Mouse (Mus musculus) liver, adult 2 months (tissue): ENCODE results near the gene Tmco3. TPM values are rescaled to one million over a fixed set of nuclear protein-coding genes. Genes with fewer than 3 reads are reported as not detected.
"Not testable (repeated sequence)": the region's sequence is repeated elsewhere in the genome, so short reads cannot be mapped to it uniquely, and the experiment has no call there.

ENCODE experiments used
- DNase-seq: peaks from one replicate; pipeline ENCODE4 v3.0.0-alpha.2; 2011; ENCODE audit warnings: low read depth, low spot score; ENCODE audit errors: extremely low read depth
- H3K27ac ChIP-seq: fragments of 200-500 bp; replicated peaks from 2 replicates; pipeline ENCODE4 v1.5.1; 2012; ENCODE audit warnings: low read depth, mild to moderate bottlenecking, control low read depth, inconsistent platforms, low read length; ENCODE audit not compliant: insufficient read depth
- H3K27me3 ChIP-seq: fragments of 200-500 bp; 2 replicates; pipeline ENCODE4 v1.6.1; 2012; ENCODE audit warnings: mild to moderate bottlenecking, moderate library complexity, low read length, inconsistent platforms; ENCODE audit not compliant: control insufficient read depth, insufficient read depth
- H3K36me3 ChIP-seq: fragments of 200-500 bp; 2 replicates; pipeline ENCODE4 v1.6.1; 2012; ENCODE audit warnings: low read length, inconsistent platforms; ENCODE audit not compliant: control insufficient read depth, insufficient read depth
- H3K4me1 ChIP-seq: fragments of 200-500 bp; 2 replicates; pipeline ENCODE4 v1.6.1; 2011; ENCODE audit warnings: low read length; ENCODE audit not compliant: control insufficient read depth, insufficient read depth
- H3K4me3 ChIP-seq: fragments of 200-500 bp; 2 replicates; pipeline ENCODE4 v1.5.1; 2011; ENCODE audit warnings: low read depth, mild to moderate bottlenecking, control low read depth, low read length, moderate library complexity; ENCODE audit not compliant: insufficient read depth
- H3K79me2 ChIP-seq: fragments of 200-500 bp; 2 replicates; pipeline ENCODE4 v1.6.1; 2012; ENCODE audit warnings: inconsistent platforms, mild to moderate bottlenecking, low read length, moderate library complexity; ENCODE audit not compliant: control insufficient read depth, insufficient read depth
- H3K9ac ChIP-seq: fragments of 200-500 bp; 2 replicates; pipeline ENCODE4 v1.6.1; 2012; ENCODE audit warnings: low read depth, mild to moderate bottlenecking, control low read depth, inconsistent platforms, low read length
- CTCF ChIP-seq: fragments of 200-500 bp; IDR thresholded peaks from 2 replicates; pipeline ENCODE4 v1.5.1; 2011; ENCODE audit warnings: low read depth, low read length, control low read depth
- POLR2A ChIP-seq: fragments of 200-500 bp; IDR thresholded peaks from 2 replicates; pipeline ENCODE4 v1.6.1; 2011; ENCODE audit warnings: low read length, control low read depth; ENCODE audit not compliant: insufficient read depth; ENCODE audit errors: extremely low read depth
- WGBS: fragments of 180-500 bp; shearing (Covaris S2); methylation state at CpG from one replicate; pipeline ENCODE4 v1.1.7; 2018; 5-methylcytosine and 5-hydroxymethylcytosine counted together
- polyA plus RNA-seq: library from polyadenylated mRNA; depleted of rRNA; stranded (reverse); fragments of >200 nt; gene quantifications from 2 replicates; pipeline ENCODE4 v1.2.3, GENCODE M21; 2012
- total RNA-seq: library from RNA; depleted of rRNA; stranded (reverse); fragments of >200 nt; gene quantifications from 2 replicates; pipeline ENCODE4 v1.2.3, GENCODE M21; 2014

Tmco3 gene
- total and polyA plus RNA-seq, 2 experiments = 5.1 to 9.0 TPM

- Histone ChIP-seq H3K4me1 (peaks cover 3% of the 10 kb centered on the region), H3K36me3 (no peaks in the 10 kb centered on the region), H3K9ac (no peak overlapping the region), H3K79me2 (no peaks in the 10 kb centered on the region), H3K27me3 (no peaks in the 10 kb centered on the region), H3K4me3 (no peak overlapping the region), H3K27ac (no peak overlapping the region)
- peak; percentile 72 for DNase-seq
- no peak for TF ChIP-seq POLR2A
- no peak for TF ChIP-seq CTCF
- 50% methylated on average over 3 of the region's 3 CpGs for WGBS
These were observed 26.9 kb downstream of the Tmco3 start for GRCm38 (mm10) chr8:13314922-13315321.

GRCm38 (mm10) chr8:13316671-13317070 is 28.7 kb downstream of the Tmco3 start:
- TF ChIP-seq CTCF (no peak), POLR2A (no peak)
- DNase-seq = no peak
- Histone ChIP-seq H3K4me1 (peaks cover 3% of the 10 kb centered on the region), H3K27me3 (no peaks in the 10 kb centered on the region), H3K4me3 (no peak overlapping the region), H3K36me3 (no peaks in the 10 kb centered on the region), H3K27ac (no peak overlapping the region), H3K79me2 (no peaks in the 10 kb centered on the region), H3K9ac (no peak overlapping the region)
- WGBS = 94% methylated on average over 10 of the region's 10 CpGs

DNA sequence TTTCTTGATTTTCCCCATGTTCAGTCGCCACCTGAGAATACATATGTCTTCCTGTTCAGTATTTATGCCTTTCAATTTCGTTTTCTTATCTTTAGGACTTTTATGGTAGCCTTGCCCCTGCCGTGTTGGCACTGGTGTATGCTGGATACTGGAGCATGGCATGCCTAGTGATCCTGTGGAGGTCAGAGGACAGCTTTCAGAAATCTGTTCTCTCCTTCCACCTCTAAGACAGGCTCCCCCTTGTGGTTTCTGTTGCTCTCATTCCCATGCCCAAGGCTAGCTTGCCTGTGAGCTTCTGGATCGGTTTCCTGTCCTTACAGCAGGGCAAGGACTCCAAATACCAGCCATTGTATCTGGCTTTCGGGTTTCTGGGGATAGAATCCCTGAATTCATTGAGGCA is 38.6 kb downstream of the Tmco3 start:
- Histone ChIP-seq H3K9ac (no peak overlapping the region), H3K27ac (peak overlapping the region; percentile 38; the same call in 1 of the 2 replicates), H3K4me3 (no peak overlapping the region), H3K79me2 (no peaks in the 10 kb centered on the region), H3K4me1 (no peaks in the 10 kb centered on the region; the same call in 1 of the 2 replicates), H3K27me3 (no peaks in the 10 kb centered on the region), H3K36me3 (no peaks in the 10 kb centered on the region)
- 18% methylated on average over 5 of the region's 5 CpGs for WGBS
- peak; percentile 54 for TF ChIP-seq CTCF
- no peak for TF ChIP-seq POLR2A
- DNase-seq = peak; percentile 85

DNA sequence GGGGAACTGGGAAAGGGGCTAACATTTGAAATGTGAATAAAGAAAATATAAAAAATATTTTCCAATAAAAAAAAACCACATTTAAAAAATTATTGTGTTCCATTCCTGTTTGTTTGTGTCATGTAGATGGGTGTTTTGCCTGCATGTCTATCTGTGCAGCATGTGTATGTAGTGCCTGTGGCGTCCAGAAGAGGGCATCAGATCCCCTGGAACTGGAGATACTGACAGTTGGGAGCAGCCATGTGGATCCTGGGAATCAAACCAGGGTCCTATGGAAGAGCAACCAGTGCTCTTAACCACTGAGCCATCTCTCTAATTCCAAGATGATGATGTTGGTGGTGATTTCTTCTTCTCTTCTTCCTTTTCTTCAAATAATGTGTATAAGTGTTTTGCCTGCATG is 46.7 kb downstream of the Tmco3 start:
- DNase-seq = no peak
- H3K36me3 ChIP-seq = no peaks in the 10 kb centered on the region
- H3K4me3 ChIP-seq = no peak overlapping the region
- TF ChIP-seq CTCF = peak; percentile 22; the same call in 1 of the 2 replicates
- TF ChIP-seq POLR2A = no peak
- peaks cover 5% of the 10 kb centered on the region; the same call in 1 of the 2 replicates for H3K4me1 ChIP-seq
- H3K79me2 ChIP-seq = peaks cover 4% of the 10 kb centered on the region; the same call in 1 of the 2 replicates
- WGBS = 61% methylated on average over 1 of the region's 1 CpGs
- no peak overlapping the region for H3K27ac ChIP-seq
- no peak overlapping the region for H3K9ac ChIP-seq
- no peaks in the 10 kb centered on the region for H3K27me3 ChIP-seq

- WGBS = 20% methylated on average over 6 of the region's 6 CpGs
- H3K79me2 ChIP-seq = peaks cover 13% of the 10 kb centered on the region; the same call in 1 of the 2 replicates
- H3K9ac ChIP-seq, H3K4me1 ChIP-seq, H3K36me3 ChIP-seq, H3K4me3 ChIP-seq, H3K27me3 ChIP-seq, H3K27ac ChIP-seq: not testable (repeated sequence)
- peak; percentile 67 for DNase-seq
These were observed 49.3 kb downstream of the Tmco3 start for GRCm38 (mm10) chr8:13337245-13337644.

DNA sequence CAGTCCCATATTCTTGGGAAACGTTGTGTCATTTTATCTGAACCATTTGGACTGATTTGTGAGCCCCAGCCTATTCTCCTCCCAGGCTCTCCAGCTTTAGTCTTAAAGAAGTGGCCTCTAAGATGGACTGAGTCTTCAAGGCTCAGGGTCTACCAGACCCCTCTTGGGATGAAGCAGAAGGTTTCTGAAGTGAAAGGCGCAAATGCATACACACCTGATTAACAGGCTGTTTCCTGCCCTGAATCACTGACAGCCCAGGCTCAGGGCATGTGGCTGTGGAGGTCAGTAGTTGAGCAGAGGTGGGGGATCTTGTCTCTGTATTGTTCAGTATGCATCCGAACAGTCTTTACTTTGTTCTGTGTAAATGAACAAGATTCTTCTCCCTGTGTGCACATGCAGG is 49.7 kb downstream of the Tmco3 start:
- TF ChIP-seq POLR2A (no peak), CTCF (no peak)
- WGBS = 54% methylated on average over 3 of the region's 3 CpGs
- Histone ChIP-seq H3K27ac (no peak overlapping the region), H3K4me3 (no peak overlapping the region), H3K36me3 (no peaks in the 10 kb centered on the region), H3K27me3 (no peaks in the 10 kb centered on the region), H3K9ac (no peak overlapping the region), H3K79me2 (peaks cover 13% of the 10 kb centered on the region; the same call in 1 of the 2 replicates), H3K4me1 (peaks cover 5% of the 10 kb centered on the region; the same call in 1 of the 2 replicates)
- peak; percentile 12 for DNase-seq
